Mouse (Mus musculus) liver, embryonic 12.5 days (tissue): Measurements from ENCODE around the gene Bpnt1. TPM values are rescaled to one million over a fixed set of nuclear protein-coding genes. Genes with fewer than 3 reads are reported as not detected.

Source experiments
- ATAC-seq: fragments of 200-750 bp; cut with Nextera tagmentation; 2 replicates; pipeline ENCODE4 v1.8.0; 2017; ENCODE audit warnings: moderate number of reproducible peaks, mild to moderate bottlenecking, moderate library complexity
- H3K27ac ChIP-seq: fragments of 300-500 bp; sonication (generic); 2 replicates; pipeline ENCODE4 v1.5.1; 2016; ENCODE audit warnings: mild to moderate bottlenecking
- H3K27me3 ChIP-seq: fragments of 300-500 bp; sonication (generic); replicated peaks from 2 replicates; pipeline ENCODE4 v1.6.1; 2016; ENCODE audit warnings: mild to moderate bottlenecking, moderate library complexity
- H3K36me3 ChIP-seq: fragments of 300-500 bp; sonication (generic); 2 replicates; pipeline ENCODE4 v1.6.1; 2016; ENCODE audit warnings: mild to moderate bottlenecking, moderate library complexity
- H3K4me1 ChIP-seq: fragments of 300-500 bp; sonication (generic); 2 replicates; pipeline ENCODE4 v1.6.1; 2016
- H3K4me2 ChIP-seq: fragments of 300-500 bp; sonication (generic); 2 replicates; pipeline ENCODE4 v1.6.1; 2016; ENCODE audit warnings: mild to moderate bottlenecking, moderate library complexity
- H3K4me3 ChIP-seq: fragments of 300-500 bp; sonication (generic); 2 replicates; pipeline ENCODE4 v1.5.1; 2016; ENCODE audit warnings: mild to moderate bottlenecking, moderate library complexity
- H3K9ac ChIP-seq: fragments of 300-500 bp; sonication (generic); 2 replicates; pipeline ENCODE4 v1.6.1; 2016; ENCODE audit warnings: mild to moderate bottlenecking, moderate library complexity
- H3K9me3 ChIP-seq: fragments of 300-500 bp; sonication (generic); replicated peaks from 2 replicates; pipeline ENCODE4 v1.6.1; 2016; ENCODE audit warnings: mild to moderate bottlenecking, moderate library complexity
- WGBS: fragments of 180-500 bp; shearing (Covaris S2); methylation state at CpG from one replicate; pipeline ENCODE4 v1.1.7; 2016; ENCODE audit not compliant: insufficient replicate concordance; 5-methylcytosine and 5-hydroxymethylcytosine counted together
- polyA plus RNA-seq: library from polyadenylated mRNA; unstranded; fragments of >200 nt; fragmentation: Nextera tagmentation; extraction: Ambion mirVana; gene quantifications from 2 replicates; pipeline ENCODE4 v1.2.1, GENCODE M21; 2016

The Bpnt1 gene
- polyA plus RNA-seq, result 19.2 and 19.9 TPM in 2 replicates

GRCm38 (mm10) chr1:185331983-185332430 lies at the start of gene Bpnt1:
TSS of gene Bpnt1 (plus strand) at chr1:185332149.
- peak; percentile 72 for ATAC-seq
- H3K4me2 ChIP-seq, result peak within 1 kb of the TSS; percentile 83
- no peaks in the 10 kb centered on the region for H3K27me3 ChIP-seq
- H3K4me3 ChIP-seq, result peak within 1 kb of the TSS; percentile 66
- peaks cover 5% of the 10 kb centered on the region for H3K36me3 ChIP-seq
- under 1% methylated on average over 32 of the region's 32 CpGs for WGBS
- H3K27ac ChIP-seq, result peak within 1 kb of the TSS; percentile 80
- peaks cover 44% of the 10 kb centered on the region for H3K4me1 ChIP-seq
- peak within 1 kb of the TSS; percentile 65 for H3K9ac ChIP-seq
- no peaks in the 10 kb centered on the region for H3K9me3 ChIP-seq

DNA sequence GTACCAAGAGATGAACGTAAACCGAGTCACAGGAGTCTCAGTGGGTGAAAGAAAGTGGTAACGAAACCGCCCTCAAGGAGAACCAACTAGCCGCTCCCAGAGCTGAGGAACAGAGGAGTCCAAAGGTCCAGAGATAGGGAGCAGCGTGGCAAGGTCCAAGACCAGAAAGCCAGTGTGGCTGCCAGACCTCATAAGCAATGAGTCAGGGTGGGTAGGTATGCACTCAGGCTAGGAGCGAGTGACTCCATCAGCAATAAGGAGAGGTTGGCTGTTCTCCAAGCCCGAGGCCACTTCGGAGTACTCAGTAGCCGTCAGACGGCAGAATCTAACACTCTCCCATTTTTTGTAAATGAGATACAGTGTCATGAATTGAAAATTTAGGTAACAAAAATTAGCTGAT lies 49.1 kb upstream of the Bpnt1 start:
- no peak for ATAC-seq
- Histone ChIP-seq H3K27ac (no peak overlapping the region), H3K36me3 (peaks cover 96% of the 10 kb centered on the region), H3K9ac (no peak overlapping the region), H3K27me3 (no peaks in the 10 kb centered on the region), H3K9me3 (no peaks in the 10 kb centered on the region), H3K4me1 (no peaks in the 10 kb centered on the region), H3K4me2 (no peak overlapping the region), H3K4me3 (no peak overlapping the region)
- 89% methylated on average over 11 of the region's 11 CpGs for WGBS

- Histone ChIP-seq H3K36me3 (peaks cover 96% of the 10 kb centered on the region), H3K9ac (no peak overlapping the region), H3K4me2 (no peak overlapping the region), H3K27me3 (no peaks in the 10 kb centered on the region), H3K4me1 (no peaks in the 10 kb centered on the region), H3K4me3 (no peak overlapping the region), H3K27ac (no peak overlapping the region), H3K9me3 (no peaks in the 10 kb centered on the region)
- 90% methylated on average over 15 of the region's 15 CpGs for WGBS
- ATAC-seq, result no peak
Measured at GRCm38 (mm10) chr1:185283247-185283646, 48.7 kb upstream of the Bpnt1 start.

GRCm38 (mm10) chr1:185284740-185285139 lies 47.2 kb upstream of the Bpnt1 start:
- H3K27me3 ChIP-seq, result no peaks in the 10 kb centered on the region
- H3K4me2 ChIP-seq, result no peak overlapping the region
- H3K4me3 ChIP-seq, result no peak overlapping the region
- no peak overlapping the region for H3K9ac ChIP-seq
- ATAC-seq, result no peak
- 73% methylated on average over 4 of the region's 4 CpGs for WGBS
- no peak overlapping the region for H3K27ac ChIP-seq
- H3K36me3 ChIP-seq, result peaks cover 91% of the 10 kb centered on the region
- H3K4me1 ChIP-seq, result no peaks in the 10 kb centered on the region
- H3K9me3 ChIP-seq, result no peaks in the 10 kb centered on the region

- H3K4me2 ChIP-seq, result no peak overlapping the region
- H3K27ac ChIP-seq, result no peak overlapping the region
- H3K9ac ChIP-seq, result no peak overlapping the region
- no peak for ATAC-seq
- H3K9me3 ChIP-seq, result no peaks in the 10 kb centered on the region
- H3K27me3 ChIP-seq, result no peaks in the 10 kb centered on the region
- peaks cover 91% of the 10 kb centered on the region for H3K36me3 ChIP-seq
- 87% methylated on average over 4 of the region's 4 CpGs for WGBS
- no peak overlapping the region for H3K4me3 ChIP-seq
- H3K4me1 ChIP-seq, result no peaks in the 10 kb centered on the region
Measured at GRCm38 (mm10) chr1:185285171-185285570, 46.8 kb upstream of the Bpnt1 start.

- Histone ChIP-seq H3K9ac (no peak overlapping the region), H3K4me3 (no peak overlapping the region), H3K27ac (no peak overlapping the region), H3K4me2 (no peak overlapping the region), H3K4me1 (no peaks in the 10 kb centered on the region), H3K9me3 (no peaks in the 10 kb centered on the region), H3K27me3 (no peaks in the 10 kb centered on the region), H3K36me3 (peaks cover 92% of the 10 kb centered on the region)
- ATAC-seq, result no peak
- WGBS, result 91% methylated on average over 20 of the region's 20 CpGs
Measured at GRCm38 (mm10) chr1:185287066-185287465, 44.9 kb upstream of the Bpnt1 start.

DNA sequence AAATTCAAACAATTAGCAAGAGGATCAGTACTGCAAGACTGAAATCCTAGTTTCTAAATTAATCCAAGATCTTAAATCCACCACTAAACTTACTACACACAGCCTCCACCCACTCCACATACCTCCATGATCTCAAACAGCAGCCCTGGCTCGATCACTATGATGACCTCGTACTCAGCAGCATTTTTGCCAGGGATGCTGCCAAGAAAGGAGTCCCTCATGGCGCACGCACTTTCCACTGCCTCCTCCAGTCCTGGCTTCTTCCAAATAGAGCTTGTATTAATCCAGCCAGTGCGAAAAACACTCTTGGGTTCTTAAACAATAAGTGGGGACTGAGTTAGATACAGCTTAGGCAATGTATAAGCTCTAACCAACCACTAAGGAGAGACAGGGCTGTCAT lies 42.7 kb upstream of the Bpnt1 start:
- Histone ChIP-seq H3K4me2 (no peak overlapping the region), H3K4me3 (no peak overlapping the region), H3K27ac (no peak overlapping the region), H3K9me3 (no peaks in the 10 kb centered on the region), H3K4me1 (no peaks in the 10 kb centered on the region), H3K36me3 (peaks cover 93% of the 10 kb centered on the region), H3K9ac (no peak overlapping the region), H3K27me3 (no peaks in the 10 kb centered on the region)
- no peak for ATAC-seq
- 84% methylated on average over 5 of the region's 5 CpGs for WGBS

DNA sequence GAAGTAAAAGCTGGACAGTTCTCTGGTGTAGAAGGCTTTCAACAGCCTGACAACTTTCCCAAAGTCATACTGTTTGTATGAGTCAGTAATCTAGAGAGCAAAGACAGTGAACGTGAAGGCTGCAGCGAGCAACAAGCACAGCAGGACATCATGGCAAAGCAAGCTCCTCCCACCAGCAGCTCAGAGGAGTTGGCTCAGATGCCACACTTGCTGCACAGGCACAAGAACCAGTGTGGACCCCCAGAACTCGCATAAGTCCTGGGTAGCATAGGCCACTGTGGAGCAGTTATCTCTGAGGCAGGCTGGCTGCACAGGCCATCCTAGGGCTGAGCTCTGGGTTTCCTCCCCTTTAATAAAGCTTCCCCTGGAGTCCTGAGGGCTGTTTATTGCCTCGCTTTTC lies 40.6 kb upstream of the Bpnt1 start:
- H3K4me3 ChIP-seq, result no peak overlapping the region
- H3K27ac ChIP-seq, result no peak overlapping the region
- H3K9me3 ChIP-seq, result no peaks in the 10 kb centered on the region
- H3K27me3 ChIP-seq, result no peaks in the 10 kb centered on the region
- H3K4me1 ChIP-seq, result no peaks in the 10 kb centered on the region
- no peak overlapping the region for H3K4me2 ChIP-seq
- peaks cover 94% of the 10 kb centered on the region for H3K36me3 ChIP-seq
- H3K9ac ChIP-seq, result no peak overlapping the region
- no peak for ATAC-seq
- WGBS, result 78% methylated on average over 4 of the region's 4 CpGs

DNA sequence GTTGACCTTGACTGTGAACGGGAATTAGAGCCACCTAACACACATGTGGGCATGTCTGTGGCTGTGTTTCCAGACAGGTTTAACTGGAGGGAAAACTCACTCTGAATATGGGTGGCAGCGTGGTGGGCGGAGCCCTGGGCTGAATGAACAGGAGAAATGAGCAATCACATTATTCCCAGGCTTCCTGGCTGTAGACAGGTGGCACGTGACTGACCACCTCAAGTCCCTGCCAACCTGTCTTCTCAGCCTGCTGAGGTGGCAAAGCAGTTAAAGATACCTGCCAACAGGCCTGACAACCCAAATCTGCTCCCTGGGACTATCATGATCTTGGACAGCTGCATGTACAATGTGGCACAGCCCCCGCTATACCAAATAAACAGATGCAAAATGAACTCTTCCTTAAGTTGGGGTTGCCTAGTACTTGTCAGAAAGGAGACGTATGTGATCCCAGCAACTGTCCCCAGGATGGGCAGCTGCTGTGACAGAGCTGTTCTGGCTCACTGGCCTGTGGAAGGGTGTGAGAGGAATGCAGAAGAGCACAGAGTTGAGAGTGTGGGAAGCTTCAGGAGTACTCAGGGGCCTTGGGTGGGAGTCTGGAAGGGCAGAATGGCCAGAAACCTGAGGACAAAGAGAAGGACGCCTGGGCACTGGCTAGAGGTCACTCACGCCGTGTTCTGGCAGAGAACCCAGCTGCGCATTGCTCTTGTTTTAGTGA lies 39.1 kb upstream of the Bpnt1 start:
- ATAC-seq, result no peak
- no peaks in the 10 kb centered on the region for H3K9me3 ChIP-seq
- no peaks in the 10 kb centered on the region for H3K27me3 ChIP-seq
- no peak overlapping the region for H3K4me3 ChIP-seq
- H3K4me2 ChIP-seq, result no peak overlapping the region
- H3K4me1 ChIP-seq, result no peaks in the 10 kb centered on the region
- no peak overlapping the region for H3K9ac ChIP-seq
- H3K27ac ChIP-seq, result no peak overlapping the region
- 86% methylated on average over 10 of the region's 10 CpGs for WGBS
- peaks cover 94% of the 10 kb centered on the region for H3K36me3 ChIP-seq

DNA sequence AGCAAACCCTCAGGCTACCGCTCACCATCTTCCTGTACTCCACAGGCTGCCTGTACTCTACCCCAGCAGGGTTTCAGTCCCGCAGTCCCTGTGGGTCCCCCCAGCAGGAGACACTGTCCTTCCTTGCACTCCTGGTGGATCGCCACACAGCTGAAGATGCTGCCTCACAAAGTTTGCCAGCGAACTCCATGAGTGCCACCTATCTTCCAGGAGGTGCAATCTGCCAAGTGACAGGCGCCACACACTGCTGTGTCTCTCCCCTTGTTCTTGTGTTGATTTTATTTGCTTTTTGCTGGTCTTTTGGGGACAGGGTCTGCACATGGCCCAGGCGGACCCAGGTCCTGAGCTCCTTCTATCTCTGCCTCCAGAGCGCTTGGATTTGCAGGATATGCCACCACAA lies 35.1 kb upstream of the Bpnt1 start:
- H3K4me1 ChIP-seq, result no peaks in the 10 kb centered on the region
- no peak for ATAC-seq
- H3K9me3 ChIP-seq, result no peaks in the 10 kb centered on the region
- no peaks in the 10 kb centered on the region for H3K27me3 ChIP-seq
- H3K9ac ChIP-seq, result no peak overlapping the region
- peaks cover 82% of the 10 kb centered on the region for H3K36me3 ChIP-seq
- no peak overlapping the region for H3K4me2 ChIP-seq
- H3K4me3 ChIP-seq, result no peak overlapping the region
- 86% methylated on average over 7 of the region's 7 CpGs for WGBS
- H3K27ac ChIP-seq, result no peak overlapping the region

DNA sequence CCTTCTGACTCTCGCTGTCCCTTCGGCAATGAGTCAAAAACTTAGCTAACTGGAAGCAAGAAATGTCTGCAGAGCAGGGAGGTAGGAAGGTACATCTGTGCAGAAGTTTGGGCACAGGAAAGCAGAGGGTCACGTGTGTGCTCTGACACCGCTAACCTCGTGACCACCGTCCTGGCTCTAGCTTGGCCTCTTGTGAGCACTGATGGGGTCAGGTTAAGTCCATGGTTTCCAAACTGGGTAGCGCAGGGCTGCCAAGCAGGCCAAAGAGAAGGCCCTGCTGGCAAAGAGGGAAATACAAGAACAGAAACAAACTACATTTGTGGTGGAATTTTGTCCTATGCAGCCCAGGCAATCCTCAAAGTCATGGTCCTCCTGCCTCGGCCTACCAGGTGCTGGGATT lies 33.5 kb upstream of the Bpnt1 start:
- Histone ChIP-seq H3K9me3 (no peaks in the 10 kb centered on the region), H3K4me1 (no peaks in the 10 kb centered on the region), H3K27ac (no peak overlapping the region), H3K9ac (no peak overlapping the region), H3K36me3 (peaks cover 80% of the 10 kb centered on the region), H3K27me3 (no peaks in the 10 kb centered on the region), H3K4me2 (no peak overlapping the region), H3K4me3 (no peak overlapping the region)
- 84% methylated on average over 8 of the region's 8 CpGs for WGBS
- no peak for ATAC-seq

- 91% methylated on average over 6 of the region's 6 CpGs for WGBS
- ATAC-seq, result no peak
- no peak overlapping the region for H3K4me3 ChIP-seq
- no peaks in the 10 kb centered on the region for H3K4me1 ChIP-seq
- H3K36me3 ChIP-seq, result peaks cover 58% of the 10 kb centered on the region
- H3K27me3 ChIP-seq, result no peaks in the 10 kb centered on the region
- no peak overlapping the region for H3K27ac ChIP-seq
- no peak overlapping the region for H3K9ac ChIP-seq
- H3K4me2 ChIP-seq, result no peak overlapping the region
- no peaks in the 10 kb centered on the region for H3K9me3 ChIP-seq
Measured at GRCm38 (mm10) chr1:185302816-185303215, 29.1 kb upstream of the Bpnt1 start.

GRCm38 (mm10) chr1:185306836-185307235 lies 25.1 kb upstream of the Bpnt1 start:
- Histone ChIP-seq H3K27ac (no peak overlapping the region), H3K27me3 (no peaks in the 10 kb centered on the region), H3K4me3 (no peak overlapping the region), H3K9me3 (no peaks in the 10 kb centered on the region), H3K9ac (no peak overlapping the region), H3K36me3 (peaks cover 55% of the 10 kb centered on the region), H3K4me2 (no peak overlapping the region), H3K4me1 (0 out of 2 replicates have a peak, but pooled peaks cover 4% of the 10 kb centered on the region)
- WGBS, result 95% methylated on average over 12 of the region's 12 CpGs
- ATAC-seq, result no peak
